Mouse (Mus musculus): ENCODE results near the gene Gm11634. TPM values are rescaled to one million over a fixed set of nuclear protein-coding genes. Genes with fewer than 3 reads are reported as not detected.
"Not testable (repeated sequence)": the region's sequence is repeated elsewhere in the genome, so short reads cannot be mapped to it uniquely, and the experiment has no call there.

The Gm11634 gene
- not detected for total RNA-seq (2021)
- long read RNA-seq, experiment 1: 0 reads
- long read RNA-seq, experiment 2: 0 reads

- no peak for DNase-seq
Observed at GRCm38 (mm10) chr11:101599156-101599555, at the start of gene Gm11634. Gm11634 (minus strand) TSS chr11:101599256.

- DNase-seq: not testable (repeated sequence)
Observed at GRCm38 (mm10) chr11:101647093-101647492, 48.0 kb upstream of the Gm11634 start.

GRCm38 (mm10) chr11:101646283-101646794 is 47.3 kb upstream of the Gm11634 start:
- not testable (repeated sequence) for DNase-seq

GRCm38 (mm10) chr11:101645411-101646282 is 46.6 kb upstream of the Gm11634 start:
- DNase-seq: peak; percentile 66

GRCm38 (mm10) chr11:101645043-101645410 is 46.0 kb upstream of the Gm11634 start:
- DNase-seq: not testable (repeated sequence)

- no peak for DNase-seq
Observed at GRCm38 (mm10) chr11:101644591-101644990, 45.5 kb upstream of the Gm11634 start.

GRCm38 (mm10) chr11:101642931-101643330 is 43.9 kb upstream of the Gm11634 start:
- DNase-seq: no peak

- not testable (repeated sequence) for DNase-seq
Observed at GRCm38 (mm10) chr11:101641710-101642642, 42.9 kb upstream of the Gm11634 start.

GRCm38 (mm10) chr11:101640857-101641709 is 42.0 kb upstream of the Gm11634 start:
- DNase-seq: peak; percentile 73

- DNase-seq: no peak
Observed at GRCm38 (mm10) chr11:101639761-101640160, 40.7 kb upstream of the Gm11634 start.

- no peak for DNase-seq
Observed at GRCm38 (mm10) chr11:101635660-101636059, 36.6 kb upstream of the Gm11634 start.

GRCm38 (mm10) chr11:101628733-101629417 is 29.8 kb upstream of the Gm11634 start:
- DNase-seq: not testable (repeated sequence)

GRCm38 (mm10) chr11:101627857-101628559 is 29.0 kb upstream of the Gm11634 start:
- peak; percentile 77 for DNase-seq

GRCm38 (mm10) chr11:101626995-101627856 is 28.2 kb upstream of the Gm11634 start, which contains the start of gene Rdm1:
Rdm1 (plus strand) TSS chr11:101627195.
- DNase-seq: peak; percentile 69

GRCm38 (mm10) chr11:101626649-101626994 is 27.6 kb upstream of the Gm11634 start:
- DNase-seq: no peak

GRCm38 (mm10) chr11:101620022-101620655 is 21.1 kb upstream of the Gm11634 start:
- DNase-seq: not testable (repeated sequence)

- DNase-seq: no peak
Observed at GRCm38 (mm10) chr11:101618596-101618995, 19.5 kb upstream of the Gm11634 start.

GRCm38 (mm10) chr11:101617849-101618248 is 18.8 kb upstream of the Gm11634 start:
- DNase-seq: no peak
